In the genomic region with DNA sequence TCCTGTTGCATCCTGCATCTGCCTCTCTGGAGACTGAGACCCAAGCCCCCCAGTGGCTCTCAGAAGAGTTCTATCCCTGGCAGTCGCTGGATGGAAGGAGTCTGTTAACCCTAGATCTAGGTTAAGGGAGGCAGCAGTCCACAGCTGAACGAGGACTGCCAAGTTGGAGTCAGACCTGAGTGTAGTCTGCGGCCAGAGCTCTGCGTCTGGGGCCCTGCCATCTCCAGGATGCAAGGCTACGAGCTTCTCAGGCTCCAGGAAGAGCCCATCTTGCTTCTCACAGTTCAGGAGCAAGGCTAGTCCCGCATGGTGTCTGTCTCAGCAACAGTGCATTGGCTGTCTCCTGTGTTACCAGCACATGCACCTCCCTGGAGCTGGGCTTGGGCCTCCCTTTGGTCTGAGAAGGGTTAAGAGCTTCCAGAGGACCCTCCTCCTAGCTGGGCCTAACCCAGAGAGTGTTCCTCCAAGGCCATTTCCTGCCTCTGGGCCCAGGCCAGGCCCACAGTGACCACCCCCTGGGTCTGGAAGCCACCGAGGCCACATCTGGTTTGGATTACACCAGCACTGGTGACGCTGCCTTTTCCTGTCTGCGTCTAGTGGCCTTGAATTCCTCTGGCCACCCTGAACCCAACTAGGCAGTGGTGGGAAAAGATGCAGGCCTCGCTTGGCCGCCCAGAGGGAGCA, we compare ENCODE assay signal across 7 mouse cellular contexts. TPM values are rescaled to one million over a fixed set of nuclear protein-coding genes. Genes with fewer than 3 reads are reported as not detected.
DNase-seq lines count a peak whose midpoint lies in the region; ATAC-seq lines count a peak whose summit lies in the region.

No protein-coding gene starts in this region.

- peak; percentile 4 to 33; a peak in 1 of 4 replicates for ATAC-seq in hematopoietic stem cell, adult 5-6 weeks (replicated peaks in 1 of 2; ENCODE audit: insufficient read depth in 1 of 2, low FRiP score in 2 of 2, low TSS enrichment in 1 of 2, low read depth in 1 of 2, poor library complexity in 2 of 2, severe bottlenecking in 2 of 2)
- ATAC-seq in liver, embryonic 11.5 days (replicated peaks; ENCODE audit: low FRiP score) = peak; percentile 44
- ATAC-seq in stomach, embryonic 14.5 days (ENCODE audit: insufficient number of reproducible peaks, insufficient read depth, low FRiP score, low read depth) = peak; percentile 50; the same call in 1 of the 2 replicates
- no peak for ATAC-seq in forebrain, embryonic 13.5 days

- no peak overlapping the region for H3K9ac ChIP-seq in liver, embryonic 11.5 days (ENCODE audit: low read depth, low read length)
- H3K9ac ChIP-seq in stomach, embryonic 14.5 days (replicated peaks; ENCODE audit: low read depth, low read length) = no peak overlapping the region
- H3K9ac ChIP-seq in forebrain, embryonic 13.5 days = no peak overlapping the region

- H3K4me3 ChIP-seq in liver, embryonic 11.5 days (ENCODE audit: low read depth, low read length) = no peak overlapping the region
- H3K4me3 ChIP-seq in stomach, embryonic 14.5 days (ENCODE audit: low read depth, low read length) = no peak overlapping the region
- H3K4me3 ChIP-seq in forebrain, embryonic 13.5 days = no peak overlapping the region

- no peaks in the 10 kb centered on the region for H3K4me1 ChIP-seq in liver, embryonic 11.5 days (replicated peaks; ENCODE audit: control insufficient read depth, insufficient read depth, low read length)
- peaks cover 8% of the 10 kb centered on the region for H3K4me1 ChIP-seq in stomach, embryonic 14.5 days (ENCODE audit: control insufficient read depth, insufficient read depth, low read length)
- H3K4me1 ChIP-seq in forebrain, embryonic 13.5 days = peaks cover 9% of the 10 kb centered on the region

- DNase-seq in adrenal gland, postnatal 36 days = peak; percentile 83 to 90
- DNase-seq in fibroblast of lung, adult 2 months (ENCODE audit: low read depth) = peak; percentile 84
- no peak for DNase-seq in liver, embryonic 11.5 days (ENCODE audit: low spot score)
- DNase-seq in cerebellum, adult 11-12 months = no peak

- no peaks in the 10 kb centered on the region for H3K36me3 ChIP-seq in liver, embryonic 11.5 days (ENCODE audit: control insufficient read depth, insufficient read depth, low read length)
- no peaks in the 10 kb centered on the region for H3K36me3 ChIP-seq in stomach, embryonic 14.5 days (ENCODE audit: control insufficient read depth, insufficient read depth, low read length)
- H3K36me3 ChIP-seq in forebrain, embryonic 13.5 days (ENCODE audit: poor library complexity, severe bottlenecking) = no peaks in the 10 kb centered on the region

- WGBS in liver, embryonic 11.5 days = 45% methylated on average over 11 of the region's 11 CpGs
- 46% methylated on average over 11 of the region's 11 CpGs for WGBS in stomach, embryonic 14.5 days
- 76% methylated on average over 11 of the region's 11 CpGs for WGBS in forebrain, embryonic 13.5 days

- no peak overlapping the region for H3K4me2 ChIP-seq in liver, embryonic 11.5 days
- H3K4me2 ChIP-seq in stomach, embryonic 14.5 days (replicated peaks; ENCODE audit: low read depth, low read length) = no peak overlapping the region
- no peak overlapping the region for H3K4me2 ChIP-seq in forebrain, embryonic 13.5 days

- H3K9me3 ChIP-seq in liver, embryonic 11.5 days (ENCODE audit: control insufficient read depth, low read length) = no peaks in the 10 kb centered on the region
- H3K9me3 ChIP-seq in stomach, embryonic 14.5 days (ENCODE audit: control insufficient read depth, low read depth, low read length) = no peaks in the 10 kb centered on the region
- no peaks in the 10 kb centered on the region for H3K9me3 ChIP-seq in forebrain, embryonic 13.5 days (replicated peaks)

- H3K27ac ChIP-seq in liver, embryonic 11.5 days (ENCODE audit: low read depth, low read length) = no peak overlapping the region
- H3K27ac ChIP-seq in stomach, embryonic 14.5 days (ENCODE audit: low read length) = peak overlapping the region; percentile 56; the same call in 1 of the 2 replicates
- no peak overlapping the region for H3K27ac ChIP-seq in forebrain, embryonic 13.5 days

- no peaks in the 10 kb centered on the region; the same call in 1 of the 2 replicates for H3K27me3 ChIP-seq in liver, embryonic 11.5 days (replicated peaks; ENCODE audit: control insufficient read depth, insufficient read depth, low read length)
- no peaks in the 10 kb centered on the region for H3K27me3 ChIP-seq in stomach, embryonic 14.5 days (ENCODE audit: control insufficient read depth, insufficient read depth, low read length)
- no peaks in the 10 kb centered on the region for H3K27me3 ChIP-seq in forebrain, embryonic 13.5 days

RNA-seq across cellular contexts. Expression of gene Foxs1, which starts 7.7 kb away (rescaled TPM):
- total RNA-seq in adrenal gland, postnatal 36 days (2021) = 1 to 10 TPM; 2.7 to 2.8 TPM
- total RNA-seq in hematopoietic stem cell, adult 5-6 weeks (2017) = not detected in 2 replicates
- polyA plus RNA-seq in liver, embryonic 11.5 days (2014; fragmentation: Nextera tagmentation; extraction: Ambion mirVana) = 0.21 and 0.36 TPM in 2 replicates
- polyA plus RNA-seq in stomach, embryonic 14.5 days (2014; fragmentation: Nextera tagmentation; extraction: Ambion mirVana) = 2.7 and 3.3 TPM in 2 replicates
- 2.7 and 2.9 TPM in 2 replicates for polyA plus RNA-seq in forebrain, embryonic 13.5 days (2015; fragmentation: Nextera tagmentation; extraction: Ambion mirVana)

RNA-seq across cellular contexts. Expression of gene Mylk2, which starts 14.2 kb away (rescaled TPM):
- not detected for total RNA-seq in adrenal gland, postnatal 36 days (2021)
- not detected in 2 replicates for total RNA-seq in hematopoietic stem cell, adult 5-6 weeks (2017)
- polyA plus RNA-seq in liver, embryonic 11.5 days (2014; fragmentation: Nextera tagmentation; extraction: Ambion mirVana) = not detected in 2 replicates
- not detected in 2 replicates for polyA plus RNA-seq in stomach, embryonic 14.5 days (2014; fragmentation: Nextera tagmentation; extraction: Ambion mirVana)
- not detected in 2 replicates for polyA plus RNA-seq in forebrain, embryonic 13.5 days (2015; fragmentation: Nextera tagmentation; extraction: Ambion mirVana)

RNA-seq across cellular contexts. Expression of gene Dusp15, which starts 26.2 kb away (rescaled TPM):
- 1 to 10 TPM in 1 of 2 experiments, under 1 TPM in 1; 0.99 to 2.1 TPM for total RNA-seq in adrenal gland, postnatal 36 days (2021)
- total RNA-seq in hematopoietic stem cell, adult 5-6 weeks (2017) = not detected in 2 replicates
- not detected in 2 replicates for polyA plus RNA-seq in liver, embryonic 11.5 days (2014; fragmentation: Nextera tagmentation; extraction: Ambion mirVana)
- polyA plus RNA-seq in stomach, embryonic 14.5 days (2014; fragmentation: Nextera tagmentation; extraction: Ambion mirVana) = 0.13 and 0.39 TPM in 2 replicates
- 2.5 and 4.1 TPM in 2 replicates for polyA plus RNA-seq in forebrain, embryonic 13.5 days (2015; fragmentation: Nextera tagmentation; extraction: Ambion mirVana)

RNA-seq across cellular contexts. Expression of gene Ttll9, which starts 37.0 kb away (rescaled TPM):
- under 1 TPM; 0.30 to 0.50 TPM for total RNA-seq in adrenal gland, postnatal 36 days (2021)
- total RNA-seq in hematopoietic stem cell, adult 5-6 weeks (2017) = not detected in 2 replicates
- polyA plus RNA-seq in liver, embryonic 11.5 days (2014; fragmentation: Nextera tagmentation; extraction: Ambion mirVana) = 0.35 and 0.62 TPM in 2 replicates
- 0.39 and 1.1 TPM in 2 replicates for polyA plus RNA-seq in stomach, embryonic 14.5 days (2014; fragmentation: Nextera tagmentation; extraction: Ambion mirVana)
- polyA plus RNA-seq in forebrain, embryonic 13.5 days (2015; fragmentation: Nextera tagmentation; extraction: Ambion mirVana) = 1.7 and 1.8 TPM in 2 replicates

Comparison
In these comparisons a context has a peak if more than half of its experiments do, and no peak if none do; other contexts are left out.
1. DNase-seq: peak in adrenal gland, postnatal 36 days (2 of 2) and fibroblast of lung, adult 2 months (single experiment); none in liver, embryonic 11.5 days (single experiment) and cerebellum, adult 11-12 months (single experiment).